Mouse (Mus musculus) CH12.LX (cell line): ENCODE measurements around the gene Mpv17l2. TPM values are rescaled to one million over a fixed set of nuclear protein-coding genes. Genes with fewer than 3 reads are reported as not detected.

ENCODE experiments used
- DNase-seq: peaks from one replicate; pipeline ENCODE4 v3.0.0-alpha.2; 2013; ENCODE audit errors: extremely low read depth
- H3K27ac ChIP-seq: 2 replicates; pipeline ENCODE4 v1.5.1; 2012; ENCODE audit warnings: low read depth, mild to moderate bottlenecking, control low read depth, moderate library complexity; ENCODE audit not compliant: insufficient read depth
- H3K27me3 ChIP-seq: replicated peaks from 2 replicates; pipeline ENCODE3; 2012; ENCODE audit warnings: inconsistent platforms
- H3K36me3 ChIP-seq, 2 experiments: replicated peaks in 1 of 2; 2 replicates each; pipeline versions ENCODE3 to v1.6.1; 2012; ENCODE audit warnings: inconsistent platforms in 1 of 2, low read length in 1 of 2, mild to moderate bottlenecking in 1 of 2, mixed read lengths in 1 of 2, moderate library complexity in 1 of 2; ENCODE audit not compliant: control insufficient read depth in 1 of 2, insufficient read depth in 1 of 2
- H3K4me1 ChIP-seq, 2 experiments: 2 replicates each; pipeline ENCODE4 v1.6.1; 2012; ENCODE audit warnings: inconsistent platforms in 1 of 2, moderate library complexity in 1 of 2; ENCODE audit not compliant: insufficient read depth in 2 of 2, control insufficient read depth in 1 of 2
- H3K4me2 ChIP-seq: 2 replicates; pipeline ENCODE4 v1.6.1; 2012; ENCODE audit warnings: low read depth, mild to moderate bottlenecking, control low read depth; ENCODE audit not compliant: poor library complexity, insufficient read depth, severe bottlenecking
- H3K4me3 ChIP-seq, 3 experiments: fragments of 150-350 bp in 1 of 3; sonication (generic) in 1 of 3; replicated peaks in 1 of 3; 2 replicates each; pipeline versions ENCODE3 to v1.5.1; 2011 to 2012; ENCODE audit warnings: low read depth in 2 of 3, low read length in 2 of 3, mild to moderate bottlenecking in 2 of 3, moderate library complexity in 2 of 3, control low read depth in 1 of 3, improper control_type of control experiment in 1 of 3, inconsistent platforms in 1 of 3, mixed read lengths in 1 of 3; ENCODE audit not compliant: poor library complexity in 1 of 3
- H3K79me2 ChIP-seq: replicated peaks from 2 replicates; pipeline ENCODE4 v1.6.1; 2012; ENCODE audit warnings: mild to moderate bottlenecking, moderate library complexity; ENCODE audit not compliant: control insufficient read depth, poor library complexity, insufficient read depth, severe bottlenecking; ENCODE audit errors: extremely low read depth
- H3K9ac ChIP-seq: 2 replicates; pipeline ENCODE4 v1.6.1; 2012; ENCODE audit warnings: low read depth, mild to moderate bottlenecking, control low read depth, moderate library complexity; ENCODE audit not compliant: insufficient read depth
- H3K9me3 ChIP-seq: replicated peaks from 2 replicates; pipeline ENCODE3; 2012; ENCODE audit warnings: low read length, inconsistent platforms, mixed read lengths
- BHLHE40 ChIP-seq: IDR thresholded peaks from 2 replicates; pipeline ENCODE4 v1.6.1; 2011; ENCODE audit warnings: mild to moderate bottlenecking, low read depth, low read length, improper control_type of control experiment
- CHD1 ChIP-seq: IDR thresholded peaks from 2 replicates; pipeline ENCODE4 v1.6.1; 2012; ENCODE audit warnings: low read depth, low read length, improper control_type of control experiment, inconsistent platforms
- CHD2 ChIP-seq: IDR thresholded peaks from 2 replicates; pipeline ENCODE4 v1.6.1; 2011; ENCODE audit warnings: low read length, improper control_type of control experiment
- CTCF ChIP-seq, 2 experiments: IDR thresholded peaks in 1 of 2; conservative IDR thresholded peaks in 1 of 2; 2 replicates each; pipeline ENCODE4 v1.5.1; 2011 to 2012; ENCODE audit warnings: low read depth in 2 of 2, low read length in 2 of 2, improper control_type of control experiment in 1 of 2, inconsistent platforms in 1 of 2, mild to moderate bottlenecking in 1 of 2, moderate library complexity in 1 of 2
- E2F4 ChIP-seq: IDR thresholded peaks from 2 replicates; pipeline ENCODE4 v1.6.1; 2011; ENCODE audit warnings: low read depth, low read length, improper control_type of control experiment; ENCODE audit not compliant: insufficient replicate concordance
- EP300 ChIP-seq: IDR thresholded peaks from 2 replicates; pipeline ENCODE4 v1.6.1; 2011; ENCODE audit warnings: low read length, improper control_type of control experiment
- HCFC1 ChIP-seq: IDR thresholded peaks from 2 replicates; pipeline ENCODE4 v1.6.1; 2012; ENCODE audit warnings: low read depth, mild to moderate bottlenecking, inconsistent platforms, low read length, improper control_type of control experiment
- JUN ChIP-seq: IDR thresholded peaks from 2 replicates; pipeline ENCODE4 v1.6.1; 2011; ENCODE audit warnings: low read depth, mild to moderate bottlenecking, low read length, improper control_type of control experiment, moderate library complexity; ENCODE audit not compliant: insufficient read depth
- JUND ChIP-seq: conservative IDR thresholded peaks from 2 replicates; pipeline ENCODE4 v1.6.1; 2011; ENCODE audit warnings: low read depth, low read length, improper control_type of control experiment
- MAFK ChIP-seq: IDR thresholded peaks from 2 replicates; pipeline ENCODE4 v1.6.1; 2011; ENCODE audit warnings: low read length, improper control_type of control experiment; ENCODE audit not compliant: insufficient replicate concordance
- MAX ChIP-seq: IDR thresholded peaks from 2 replicates; pipeline ENCODE4 v1.6.1; 2011; ENCODE audit warnings: low read length, improper control_type of control experiment
- MXI1 ChIP-seq: IDR thresholded peaks from 2 replicates; pipeline ENCODE4 v1.6.1; 2011; ENCODE audit warnings: mild to moderate bottlenecking, low read depth, low read length, improper control_type of control experiment
- NRF1 ChIP-seq: IDR thresholded peaks from 2 replicates; pipeline ENCODE4 v1.6.1; 2014; ENCODE audit warnings: low read depth, mild to moderate bottlenecking, inconsistent platforms, low read length, improper control_type of control experiment, moderate library complexity
- POLR2AphosphoS2 ChIP-seq: IDR thresholded peaks from 2 replicates; pipeline ENCODE4 v1.6.1; 2011; ENCODE audit warnings: low read depth, low read length, improper control_type of control experiment
- SMC3 ChIP-seq: IDR thresholded peaks from 2 replicates; pipeline ENCODE4 v1.6.1; 2011; ENCODE audit warnings: low read depth, low read length, improper control_type of control experiment
- TBP ChIP-seq: conservative IDR thresholded peaks from 2 replicates; pipeline ENCODE4 v1.6.1; 2011; ENCODE audit warnings: low read depth, low read length, improper control_type of control experiment
- UBTF ChIP-seq: IDR thresholded peaks from 2 replicates; pipeline ENCODE4 v1.6.1; 2012; ENCODE audit warnings: low read depth, mild to moderate bottlenecking, inconsistent platforms, low read length, improper control_type of control experiment, moderate library complexity
- USF1 ChIP-seq: IDR thresholded peaks from 2 replicates; pipeline ENCODE4 v1.6.1; 2014; ENCODE audit warnings: low read depth, mild to moderate bottlenecking, inconsistent platforms, low read length, improper control_type of control experiment
- USF2 ChIP-seq: conservative IDR thresholded peaks from 2 replicates; pipeline ENCODE4 v1.6.1; 2011; ENCODE audit warnings: low read depth, low read length, improper control_type of control experiment
- ZKSCAN1 ChIP-seq: IDR thresholded peaks from 2 replicates; pipeline ENCODE4 v1.6.1; 2012; ENCODE audit warnings: low read depth, inconsistent platforms, low read length, improper control_type of control experiment, borderline replicate concordance
- ZNF384 ChIP-seq: IDR thresholded peaks from 2 replicates; pipeline ENCODE4 v1.6.1; 2012; ENCODE audit warnings: low read depth, low read length, improper control_type of control experiment, inconsistent platforms
- dilution Hi-C: fragments of 300-500 bp; cut with MboI; formaldehyde crosslinking; loops from 2 replicates; pipeline ENCODE4 v1.14.3; 2020; ENCODE audit warnings: low sequenced_read_pairs; ENCODE audit not compliant: extremely low pct_unique_long_range_greater_than_20kb, extremely low pct_ligation_motif_present
- in situ Hi-C: fragments of 300-500 bp; cut with MboI; formaldehyde crosslinking; loops from 3 replicates; pipeline ENCODE4 v1.14.3; 2019; ENCODE audit warnings: low sequenced_read_pairs, low pct_ligation_motif_present, low pct_unique_long_range_greater_than_20kb, mixed read lengths
- polyA plus RNA-seq: library from polyadenylated mRNA; unstranded; fragments of >175 nt; gene quantifications from 2 replicates; pipeline ENCODE4 v1.2.1, GENCODE M21; 2012; ENCODE audit warnings: low read depth; ENCODE audit not compliant: insufficient read length
- total RNA-seq, 2 experiments: library from RNA; depleted of rRNA; stranded (reverse); fragments of 300-350 nt in 1 of 2; fragments of >200 nt in 1 of 2; gene quantifications; 2 replicates each; pipeline ENCODE4 v1.2.3; 2012 to 2014

Gene Mpv17l2
- total and polyA plus RNA-seq, 3 experiments, result 25.3 to 36.1 (median 27.1) TPM

DNA sequence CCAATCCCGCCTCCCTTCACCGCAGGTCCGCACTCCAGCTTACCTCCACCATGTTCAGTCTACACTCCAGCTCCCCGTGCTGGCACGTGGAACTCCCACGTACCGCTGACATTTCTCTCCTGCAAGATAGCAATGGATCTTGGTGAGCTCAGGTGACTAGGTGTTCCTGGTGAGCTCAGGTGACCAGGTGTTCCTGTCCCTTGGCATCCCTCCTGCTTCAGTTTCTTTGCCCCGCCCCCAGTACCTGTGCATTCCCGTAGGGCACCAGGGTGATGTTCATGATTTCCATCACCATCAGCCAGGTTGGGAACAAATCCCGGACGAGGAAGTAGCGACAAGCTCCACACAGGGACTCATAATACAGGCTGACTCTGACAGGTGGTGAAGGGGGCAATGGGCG is 3.9 kb upstream of the Mpv17l2 start:
- no peaks in the 10 kb centered on the region for H3K79me2 ChIP-seq
- in situ Hi-C loops (loop anchor here (5.0 kb wide), 2 partner anchors 38 to 78 kb away; no protein-coding TSS in a partner anchor), dilution Hi-C loops (no loop called here)
- H3K4me2 ChIP-seq, result no peak overlapping the region
- TF ChIP-seq ZKSCAN1, result no peak
- TF ChIP-seq POLR2AphosphoS2, result no peak
- no peak for TF ChIP-seq CTCF (conservative IDR thresholded peaks at IDR 0.05 in 1 of 2, IDR thresholded peaks at IDR 0.05 in 1 of 2; ENCODE audit: low read depth in 2 of 2, low read length in 2 of 2)
- no peak for TF ChIP-seq TBP
- no peak for TF ChIP-seq JUN
- no peak for TF ChIP-seq USF1
- no peak for TF ChIP-seq NRF1
- no peak for TF ChIP-seq ZNF384
- no peak for TF ChIP-seq UBTF
- H3K36me3 ChIP-seq, result peaks cover 20 to 47% of the 10 kb centered on the region in 2 experiments
- H3K9me3 ChIP-seq, result no peaks in the 10 kb centered on the region
- H3K9ac ChIP-seq, result no peak overlapping the region
- H3K27me3 ChIP-seq, result no peaks in the 10 kb centered on the region
- DNase-seq, result no peak
- H3K4me1 ChIP-seq, result peaks cover 30 to 73% of the 10 kb centered on the region in 2 experiments
- H3K4me3 ChIP-seq, result peak overlapping the region in 1 of 3 experiments; percentile 0
- no peak overlapping the region for H3K27ac ChIP-seq

DNA sequence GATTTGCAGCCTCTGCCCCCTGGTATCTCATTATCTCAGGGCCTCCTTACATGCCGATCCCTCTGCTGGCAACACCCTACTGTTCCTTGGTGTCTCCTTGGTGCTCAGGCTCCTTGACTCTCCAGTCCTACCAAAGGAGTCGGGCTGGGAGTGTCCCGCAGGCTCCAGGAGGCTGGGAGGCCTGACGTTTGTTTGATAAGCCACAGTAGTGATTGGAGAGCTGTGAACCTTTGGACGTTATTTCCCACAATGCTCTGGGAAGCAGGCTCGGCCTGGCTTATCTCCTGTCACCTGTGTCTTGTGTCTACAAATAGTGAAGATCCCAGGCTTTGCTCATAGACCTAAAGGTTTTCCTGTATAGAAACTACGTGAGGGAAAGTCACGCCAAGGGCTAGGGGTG is 3.3 kb upstream of the Mpv17l2 start:
- no peak for DNase-seq
- in situ Hi-C loops, result loop anchor here (5.0 kb wide), 1 partner anchor 78 kb away; no protein-coding TSS in a partner anchor
- Histone ChIP-seq H3K27me3 (no peaks in the 10 kb centered on the region), H3K4me3 (no peak overlapping the region), H3K9ac (no peak overlapping the region), H3K36me3 (peaks cover 17 to 43% of the 10 kb centered on the region in 2 experiments), H3K4me1 (peaks cover 25 to 71% of the 10 kb centered on the region in 2 experiments), H3K4me2 (no peak overlapping the region), H3K79me2 (no peaks in the 10 kb centered on the region), H3K27ac (no peak overlapping the region), H3K9me3 (no peaks in the 10 kb centered on the region)
- TF ChIP-seq HCFC1, result no peak
- no peak for TF ChIP-seq CHD1
- no peak for TF ChIP-seq E2F4
- no peak for TF ChIP-seq BHLHE40
- TF ChIP-seq MAX, result no peak
- TF ChIP-seq USF2, result no peak
- no peak for TF ChIP-seq MXI1
- no peak for TF ChIP-seq CHD2
- TF ChIP-seq JUN, result no peak
- no peak for TF ChIP-seq MAFK
- no peak for TF ChIP-seq EP300
- TF ChIP-seq NRF1, result no peak
- no peak for TF ChIP-seq UBTF
- TF ChIP-seq JUND, result no peak
- TF ChIP-seq SMC3, result no peak
- TF ChIP-seq ZNF384, result no peak
- dilution Hi-C loops, result no loop called here
